Mouse (Mus musculus): Measurements from ENCODE around the gene Rab5b. TPM values are rescaled to one million over a fixed set of nuclear protein-coding genes. Genes with fewer than 3 reads are reported as not detected.

Rab5b gene
- 65.8 and 127 TPM in 2 replicates for polyA plus RNA-seq (2012; rRNA removed; ENCODE audit: low replicate concordance)

DNA sequence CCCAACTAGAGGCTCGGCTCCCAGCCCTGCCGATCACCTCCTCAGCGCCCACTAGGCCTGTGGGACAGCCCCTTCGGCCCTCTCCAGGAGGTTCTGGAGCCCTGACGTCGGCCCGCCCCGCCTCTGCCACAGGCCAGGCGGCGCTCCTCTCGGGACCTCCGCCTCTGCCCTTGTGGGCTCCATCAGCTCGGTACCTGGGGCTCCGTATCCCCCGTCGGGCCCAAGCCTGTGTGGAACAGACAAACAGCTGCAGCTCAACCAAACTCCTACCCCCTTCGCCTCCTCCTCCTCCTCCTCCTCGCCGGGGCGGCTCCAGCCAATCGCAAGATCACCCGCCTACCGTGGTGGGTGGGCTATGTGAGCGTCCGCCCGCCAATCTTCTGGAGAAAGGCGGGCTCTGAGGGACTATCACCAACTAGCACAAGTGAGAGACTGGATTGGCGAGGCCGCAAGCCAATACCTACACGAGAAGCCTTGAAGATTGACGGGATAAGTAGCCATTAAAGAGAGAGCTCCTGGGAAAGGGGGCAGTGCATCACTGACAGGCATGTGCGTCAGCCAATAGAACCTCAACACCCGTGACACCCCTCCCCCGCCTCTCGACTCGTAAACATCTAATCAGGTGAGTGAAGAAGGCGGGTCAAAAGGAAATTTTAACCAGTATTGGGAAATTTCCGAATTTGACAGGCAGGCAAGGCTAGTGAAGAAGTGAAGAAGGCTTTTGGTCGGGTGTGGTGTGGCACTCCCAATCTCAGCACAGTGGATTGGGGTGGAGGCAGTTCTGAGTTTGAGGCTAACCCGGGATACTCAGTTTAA lies at the start of gene Rab5b:
Gene Rab5b, minus strand, starts transcription at position 273 of the 816 bp plus-strand sequence.

DNA sequence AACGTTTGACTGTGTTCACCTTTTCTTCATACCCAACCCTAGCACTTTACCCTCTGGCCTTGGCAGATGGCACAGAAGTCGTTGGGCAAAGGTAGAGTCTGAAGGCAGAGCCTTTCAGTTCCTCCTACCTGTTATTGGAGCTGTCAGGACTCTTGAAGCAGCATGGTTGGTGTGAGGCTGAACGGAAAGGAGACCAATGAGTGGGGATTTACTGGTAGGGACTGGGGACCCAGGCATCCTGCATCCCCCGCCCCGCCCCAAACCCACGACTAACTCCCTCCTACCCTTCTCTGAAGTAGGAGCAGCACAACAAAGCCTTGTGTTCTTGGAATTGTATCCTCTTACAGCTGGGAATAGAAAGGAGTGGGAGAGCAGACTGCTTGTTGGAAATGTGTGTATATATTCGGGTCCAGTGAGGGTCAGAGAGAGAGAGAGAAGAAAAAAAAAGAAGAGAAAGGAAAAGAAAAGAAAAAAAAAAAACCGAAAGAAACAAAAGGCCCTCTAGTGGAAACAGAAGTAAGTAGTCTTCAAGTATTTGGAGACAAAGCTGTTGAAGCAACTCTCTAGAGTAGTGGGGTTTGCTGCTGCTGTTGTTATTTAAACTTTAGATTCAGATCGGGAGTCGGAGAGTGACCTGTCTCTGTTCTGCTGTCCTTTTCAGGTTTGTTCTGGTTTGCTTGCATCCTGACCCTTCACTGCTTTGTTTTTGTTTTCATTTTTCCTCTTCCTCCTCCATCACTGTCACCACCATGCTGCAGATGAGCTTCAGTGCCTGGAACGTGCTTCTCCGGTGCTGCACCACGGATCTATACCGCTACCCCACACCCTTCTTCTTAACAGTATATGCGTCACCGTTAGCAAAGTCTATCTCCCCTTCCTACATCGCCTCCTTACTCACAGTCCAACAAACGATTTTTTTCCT lies 48.9 kb upstream of the Rab5b start, which contains the start of gene Dgka:
Gene Dgka, minus strand, starts transcription at position 176 of the 922 bp plus-strand sequence.

DNA sequence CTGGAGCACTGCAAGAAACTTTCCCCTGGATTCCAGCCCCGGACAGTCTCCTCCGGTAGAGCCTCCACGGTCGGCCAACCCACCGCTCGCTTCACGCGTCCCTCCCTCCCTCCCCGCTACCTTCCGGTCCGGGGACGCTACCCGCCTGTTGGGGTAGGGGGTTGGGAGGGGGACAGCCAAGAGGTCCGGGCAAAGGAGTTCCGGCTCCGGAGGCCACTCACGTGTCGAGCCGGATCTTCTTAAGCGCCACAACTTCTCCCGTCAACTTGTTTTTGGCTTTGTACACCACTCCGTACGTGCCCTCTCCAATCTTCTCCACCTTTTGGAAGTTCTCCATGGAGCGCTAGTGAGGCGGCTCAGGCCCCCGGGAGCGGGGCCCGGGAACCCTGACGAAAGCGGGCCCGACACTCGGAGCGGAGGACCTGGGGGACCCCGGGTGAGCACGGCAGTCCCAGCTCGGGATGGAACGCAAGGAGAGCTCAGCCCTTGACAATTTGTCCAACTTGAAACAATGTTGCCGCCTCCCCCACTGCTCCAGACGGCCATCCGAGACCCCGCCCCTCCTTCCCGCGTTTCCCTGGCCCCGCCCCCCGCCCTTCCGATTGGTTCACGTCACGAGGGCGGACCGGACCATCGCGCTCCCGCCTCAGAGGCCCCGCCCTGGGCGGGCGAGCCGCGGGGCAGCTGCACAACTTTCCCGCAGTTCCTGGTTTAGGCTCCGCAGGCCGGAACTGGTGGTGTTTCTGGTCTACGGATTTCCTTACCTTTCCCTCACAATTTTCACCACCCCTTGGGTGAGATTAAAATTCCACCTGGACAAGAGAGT lies 8.6 kb upstream of the Rab5b start, which contains the start of gene Cdk2:
Gene Cdk2, minus strand, starts transcription at position 541 of the 826 bp plus-strand sequence.

DNA sequence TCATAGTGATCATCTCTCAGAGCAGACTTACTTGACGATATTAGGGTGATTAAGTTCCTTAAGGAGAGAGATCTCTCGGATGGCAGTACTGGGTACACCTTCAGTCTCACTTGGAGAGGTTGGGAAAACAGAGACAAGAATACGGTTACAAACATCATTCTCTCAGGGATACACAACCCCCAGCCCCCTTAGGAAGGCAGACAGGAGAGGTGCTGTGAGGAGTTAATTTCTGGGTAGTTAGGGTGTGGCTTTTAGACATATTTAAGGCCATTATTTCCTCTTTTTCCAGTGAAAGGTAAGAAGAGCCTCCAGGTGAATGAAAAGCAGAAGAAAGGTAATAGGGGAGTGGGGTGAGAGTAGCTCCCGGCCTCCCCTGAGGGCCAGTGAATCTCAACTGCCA lies 7.8 kb upstream of the Rab5b start, which contains the start of gene Pmel:
Gene Pmel, plus strand, starts transcription at position 301 of the 400 bp plus-strand sequence.

DNA sequence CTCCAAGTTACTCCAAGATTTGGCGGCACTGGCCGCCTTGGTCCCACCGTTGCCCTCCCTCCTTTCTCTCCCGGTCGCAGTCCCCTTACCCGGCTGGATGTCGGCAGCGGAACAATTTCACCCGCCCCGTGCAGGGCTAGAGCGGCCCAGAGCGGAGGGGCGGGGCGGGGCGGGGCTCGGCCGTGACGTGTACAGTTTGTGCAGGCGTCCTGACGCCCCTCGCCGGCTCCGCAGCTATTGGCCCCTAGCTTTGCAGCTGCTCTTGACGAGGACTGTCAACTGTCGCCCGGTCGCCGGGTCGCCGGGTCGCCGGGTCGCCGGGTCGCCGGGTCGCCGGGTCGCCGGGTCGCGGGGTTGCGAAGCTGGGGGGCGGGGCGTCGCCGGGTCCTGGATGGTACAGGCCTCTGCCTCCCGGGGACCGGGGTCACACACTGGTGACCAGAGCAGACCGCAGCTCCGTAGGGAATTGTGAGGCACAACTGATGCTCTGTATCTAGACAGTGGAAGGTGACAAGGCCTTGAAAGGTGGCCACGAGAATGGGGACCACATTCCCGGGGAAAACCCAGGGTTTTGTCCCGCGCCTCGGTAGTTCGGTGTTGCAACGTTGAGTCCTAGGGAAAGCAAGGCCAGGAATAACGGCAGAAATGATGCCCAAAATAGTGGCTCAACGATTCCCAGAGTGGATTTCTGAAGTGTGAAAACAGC lies 22.1 kb downstream of the Rab5b start, which contains the start of gene Suox:
Gene Suox, minus strand, starts transcription at position 311 of the 706 bp plus-strand sequence.

DNA sequence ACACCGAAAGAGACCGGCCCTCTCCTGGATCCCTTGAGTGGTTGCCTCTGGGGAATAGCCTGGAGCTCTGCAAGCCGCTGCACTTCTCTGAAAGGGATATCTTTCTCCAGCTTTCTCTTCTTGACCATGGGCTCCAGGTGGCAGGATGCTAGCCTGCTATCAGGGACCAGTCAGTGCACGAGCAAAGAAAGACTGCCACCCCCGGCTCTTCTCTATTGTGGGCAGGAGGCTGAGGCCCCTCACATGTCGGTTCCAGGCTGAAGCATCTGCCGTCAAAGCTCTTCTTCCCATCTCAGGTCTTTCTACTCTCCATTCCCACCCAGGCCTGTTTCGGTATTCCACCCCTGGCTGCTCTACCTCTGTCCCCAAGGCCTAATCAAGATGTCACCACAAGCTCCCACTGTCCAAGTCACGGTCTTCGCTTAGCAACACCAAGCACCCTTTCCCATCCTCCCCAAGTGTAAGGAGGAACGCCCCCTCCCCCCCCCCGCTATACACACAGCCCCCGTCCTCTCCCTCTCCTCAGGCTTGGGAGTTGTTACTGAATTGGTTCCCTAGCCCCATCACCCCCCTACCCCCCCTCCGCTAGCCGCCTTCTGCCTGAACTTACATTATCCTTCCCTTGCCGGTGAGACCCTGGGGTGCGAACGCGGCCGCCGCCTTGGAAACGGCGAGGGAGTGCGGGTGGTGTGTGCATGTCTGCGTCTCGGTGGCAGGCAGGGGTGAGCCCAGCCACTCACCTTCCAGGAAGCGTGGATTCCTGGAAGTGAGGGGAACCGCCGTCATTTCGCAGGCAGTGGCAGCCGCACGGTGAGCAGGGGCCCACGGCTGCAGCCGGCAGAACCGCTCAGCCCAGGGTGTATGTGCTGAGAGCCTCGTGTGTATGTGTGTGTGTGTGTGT lies 50.7 kb downstream of the Rab5b start, which contains the start of gene Ikzf4:
Gene Ikzf4, minus strand, starts transcription at position 881 of the 901 bp plus-strand sequence.

Other genes with a start within 250 kb of the Rab5b start
- 114 and 152 TPM in 2 replicates for gene Smarcc2, start 237.0 kb downstream of the Rab5b start, polyA plus RNA-seq (2012; rRNA removed; ENCODE audit: low replicate concordance)
- 431 and 667 TPM in 2 replicates for gene Myl6, start 202.1 kb downstream of the Rab5b start, polyA plus RNA-seq (2012; rRNA removed; ENCODE audit: low replicate concordance)
- 6.0 and 6.7 TPM in 2 replicates for gene Myl6b, start 197.6 kb downstream of the Rab5b start, polyA plus RNA-seq (2012; rRNA removed; ENCODE audit: low replicate concordance)
- 153 and 220 TPM in 2 replicates for gene Esyt1, start 170.4 kb downstream of the Rab5b start, polyA plus RNA-seq (2012; rRNA removed; ENCODE audit: low replicate concordance)
- gene Zc3h10, start 148.5 kb downstream of the Rab5b start, polyA plus RNA-seq (2012; rRNA removed; ENCODE audit: low replicate concordance) = 11.5 and 20.7 TPM in 2 replicates
- gene Rpl41, start 147.0 kb downstream of the Rab5b start, polyA plus RNA-seq (2012; rRNA removed; ENCODE audit: low replicate concordance) = 1,017 and 1,401 TPM in 2 replicates
- gene Pa2g4, start 130.3 kb downstream of the Rab5b start, polyA plus RNA-seq (2012; rRNA removed; ENCODE audit: low replicate concordance) = 13.1 and 25.5 TPM in 2 replicates
- gene Erbb3, start 106.6 kb downstream of the Rab5b start, polyA plus RNA-seq (2012; rRNA removed; ENCODE audit: low replicate concordance) = 18.4 and 23.2 TPM in 2 replicates
- 680 and 886 TPM in 2 replicates for gene Rps26, start 69.5 kb downstream of the Rab5b start, polyA plus RNA-seq (2012; rRNA removed; ENCODE audit: low replicate concordance)
- gene Ikzf4, start 50.3 kb downstream of the Rab5b start, polyA plus RNA-seq (2012; rRNA removed; ENCODE audit: low replicate concordance) = 3.6 and 4.9 TPM in 2 replicates
- 15.0 and 36.9 TPM in 2 replicates for gene Suox, start 22.2 kb downstream of the Rab5b start, polyA plus RNA-seq (2012; rRNA removed; ENCODE audit: low replicate concordance)
- gene Pmel, start 7.9 kb upstream of the Rab5b start, polyA plus RNA-seq (2012; rRNA removed; ENCODE audit: low replicate concordance) = 1.0 and 2.3 TPM in 2 replicates
- 18.0 and 31.1 TPM in 2 replicates for gene Cdk2, start 8.8 kb upstream of the Rab5b start, polyA plus RNA-seq (2012; rRNA removed; ENCODE audit: low replicate concordance)
- gene Dgka, start 48.6 kb upstream of the Rab5b start, polyA plus RNA-seq (2012; rRNA removed; ENCODE audit: low replicate concordance) = 113 and 118 TPM in 2 replicates
- gene Pym1, start 51.6 kb upstream of the Rab5b start, polyA plus RNA-seq (2012; rRNA removed; ENCODE audit: low replicate concordance) = 21.3 and 30.1 TPM in 2 replicates
- gene Mmp19, start 94.6 kb upstream of the Rab5b start, polyA plus RNA-seq (2012; rRNA removed; ENCODE audit: low replicate concordance) = 27.6 and 57.1 TPM in 2 replicates
- 11.9 and 12.7 TPM in 2 replicates for gene Dnajc14, start 107.8 kb upstream of the Rab5b start, polyA plus RNA-seq (2012; rRNA removed; ENCODE audit: low replicate concordance)
- 26.8 and 30.4 TPM in 2 replicates for gene Tmem198b, start 108.1 kb upstream of the Rab5b start, polyA plus RNA-seq (2012; rRNA removed; ENCODE audit: low replicate concordance)
- 3.2 and 13.4 TPM in 2 replicates for gene Sarnp, start 121.1 kb upstream of the Rab5b start, polyA plus RNA-seq (2012; rRNA removed; ENCODE audit: low replicate concordance)
- 33.3 and 73.8 TPM in 2 replicates for gene Ormdl2, start 125.4 kb upstream of the Rab5b start, polyA plus RNA-seq (2012; rRNA removed; ENCODE audit: low replicate concordance)
- 3.6 and 4.9 TPM in 2 replicates for gene Gdf11, start 195.5 kb upstream of the Rab5b start, polyA plus RNA-seq (2012; rRNA removed; ENCODE audit: low replicate concordance)
- 91.7 and 140 TPM in 2 replicates for gene Cd63, start 204.7 kb upstream of the Rab5b start, polyA plus RNA-seq (2012; rRNA removed; ENCODE audit: low replicate concordance)
- gene Rdh5, start 226.6 kb upstream of the Rab5b start, polyA plus RNA-seq (2012; rRNA removed; ENCODE audit: low replicate concordance) = 36.7 and 39.7 TPM in 2 replicates
- gene Bloc1s1, start 227.8 kb upstream of the Rab5b start, polyA plus RNA-seq (2012; rRNA removed; ENCODE audit: low replicate concordance) = 183 and 190 TPM in 2 replicates
- gene Itga7, start 237.6 kb upstream of the Rab5b start, polyA plus RNA-seq (2012; rRNA removed; ENCODE audit: low replicate concordance) = 89.8 and 101 TPM in 2 replicates

Data from mammary gland, adult 2 months (tissue).